Mouse (Mus musculus) retina, embryonic 14.5 days (tissue): ENCODE results near the gene Epha3.

Experiments used
- DNase-seq: peaks from one replicate; pipeline ENCODE4 v3.0.0-alpha.2; 2015; ENCODE audit warnings: low spot score

Epha3 gene

DNA sequence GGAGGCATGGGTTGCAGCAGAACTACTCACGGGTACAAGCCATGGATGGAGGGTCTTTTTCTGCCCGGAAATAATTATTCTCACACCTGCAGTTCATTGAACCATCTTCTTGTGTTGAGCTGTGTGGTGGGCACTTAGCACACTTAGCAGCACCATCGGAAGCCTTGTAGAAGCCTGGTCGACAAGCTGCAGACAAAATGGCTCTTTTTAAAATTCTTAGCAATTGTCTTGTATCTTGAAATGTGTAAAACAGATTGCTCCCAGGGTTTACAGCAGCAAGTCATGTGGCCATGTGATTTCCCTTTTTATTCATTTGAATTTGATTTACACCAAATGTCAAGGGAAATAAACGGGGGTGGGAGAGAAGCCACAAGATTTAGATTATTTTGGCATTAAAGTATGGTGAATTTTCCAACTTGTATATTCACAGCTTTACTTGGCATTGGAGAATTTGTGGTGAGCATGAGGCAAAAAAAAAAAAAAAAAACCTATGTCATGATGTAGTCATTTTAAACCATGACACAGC is 210.5 kb downstream of the Epha3 start:
- no peak for DNase-seq

DNA sequence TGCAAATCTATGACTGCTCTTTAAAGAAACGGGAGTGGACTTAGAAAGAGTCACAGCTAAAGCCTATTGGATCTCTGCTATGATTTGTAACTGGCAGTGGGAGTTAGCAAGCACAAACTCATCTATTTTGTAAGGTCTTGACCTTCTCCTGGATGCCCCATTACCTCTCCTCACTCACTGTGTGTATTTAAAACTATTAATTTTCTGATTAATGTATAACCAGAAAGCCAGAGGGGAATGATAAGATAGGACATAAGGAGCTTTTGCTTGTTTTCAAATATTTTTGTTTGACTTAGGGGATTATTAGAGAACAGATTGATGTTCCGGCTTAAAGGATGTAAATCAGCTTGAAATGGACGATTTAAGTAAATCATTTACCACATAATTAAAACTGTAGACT is 213.2 kb downstream of the Epha3 start:
- no peak for DNase-seq

DNA sequence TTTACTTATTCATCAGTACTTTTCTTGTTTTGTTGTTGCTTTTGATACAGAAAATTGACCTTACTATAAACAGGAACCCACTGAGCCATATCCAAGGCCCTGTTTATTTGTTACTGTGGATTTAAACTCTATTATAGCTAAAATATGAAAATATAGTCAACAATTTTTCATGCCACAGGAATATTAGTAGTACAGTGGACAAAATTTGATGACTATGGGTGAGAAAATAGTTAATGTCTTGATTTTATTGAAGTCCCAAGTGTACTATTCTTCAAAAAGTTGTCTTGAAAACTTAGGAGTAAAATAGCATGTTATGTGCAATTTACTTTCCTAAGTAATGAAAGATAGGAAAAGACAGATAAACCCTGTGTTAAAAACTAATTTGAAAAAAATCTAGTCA is 217.4 kb downstream of the Epha3 start:
- DNase-seq, result no peak

DNA sequence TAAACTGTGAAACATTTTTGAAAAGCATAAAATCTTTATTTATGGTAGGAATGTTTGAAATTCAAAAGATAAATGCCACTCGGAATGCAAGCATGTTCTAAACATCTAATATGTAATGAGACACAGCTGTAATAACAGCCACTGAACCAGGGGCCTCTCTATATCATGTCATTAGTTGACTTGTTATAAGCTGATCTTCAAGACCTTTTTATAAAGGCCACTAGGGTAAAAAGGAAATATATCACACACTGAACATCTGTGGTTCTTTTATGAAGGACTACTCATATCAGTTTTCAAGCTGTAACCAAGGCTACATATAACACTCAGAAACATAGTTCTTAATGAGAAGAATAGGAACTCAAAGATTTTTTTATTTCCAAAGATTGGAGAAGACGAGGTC is 221.3 kb downstream of the Epha3 start:
- DNase-seq, result no peak

DNA sequence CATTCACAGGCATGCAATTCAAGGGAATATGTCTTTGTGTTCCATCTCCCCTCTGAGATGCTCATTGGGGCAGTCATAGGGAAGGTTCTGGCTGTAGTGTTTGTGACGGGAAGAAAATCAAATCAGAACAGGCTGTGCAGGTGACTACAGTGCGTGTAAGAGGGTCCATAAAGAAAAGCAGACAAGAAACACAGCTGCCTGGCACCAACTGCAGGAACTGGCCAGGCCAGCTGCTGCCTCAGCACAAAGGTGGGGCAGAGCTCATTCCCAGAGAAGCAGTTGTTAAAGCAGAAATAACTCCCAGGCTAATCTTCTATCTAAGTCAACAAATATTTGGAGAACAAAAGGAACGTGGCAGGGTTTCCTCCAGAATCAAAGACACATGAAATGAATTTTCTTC is 222.4 kb downstream of the Epha3 start:
- no peak for DNase-seq

DNA sequence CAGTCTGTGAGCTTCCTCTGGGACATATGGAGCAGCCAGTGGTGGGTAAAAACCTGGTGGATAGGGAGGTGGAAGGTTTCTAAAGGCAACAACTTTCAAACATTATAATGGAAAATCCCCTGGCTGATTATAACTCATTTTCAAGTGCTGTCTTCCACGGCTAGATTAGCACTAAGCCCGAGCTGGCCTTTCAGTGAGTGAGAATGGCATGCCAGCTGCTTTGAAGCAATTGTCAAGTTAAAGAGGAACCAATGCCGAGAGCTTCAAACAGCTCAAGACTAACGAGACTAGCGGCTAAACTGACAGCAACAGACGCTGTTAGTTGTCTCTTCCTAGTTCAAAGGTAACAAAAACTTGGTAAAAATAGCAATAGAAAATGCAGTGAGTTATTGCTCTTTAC is 225.3 kb downstream of the Epha3 start:
- DNase-seq, result no peak

DNA sequence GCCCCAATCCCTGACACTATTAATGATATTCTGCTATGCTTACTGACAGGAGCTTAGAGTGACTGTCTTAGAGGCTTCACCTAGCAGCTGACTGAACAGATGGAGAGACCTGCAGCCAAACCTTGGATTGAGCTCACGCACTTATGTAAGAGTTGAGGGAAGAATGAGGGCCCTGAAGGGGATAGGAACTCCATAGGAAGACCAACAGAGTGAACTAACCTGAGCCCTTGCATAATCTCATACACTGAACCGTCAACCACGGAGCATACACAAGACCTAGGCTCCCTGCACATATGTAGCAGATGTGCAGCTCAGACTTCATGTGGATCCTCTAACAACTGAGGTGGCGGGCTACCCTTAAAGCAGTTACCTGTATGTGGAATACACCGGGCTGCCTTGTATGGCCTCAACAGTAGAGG is 230.2 kb downstream of the Epha3 start:
- DNase-seq, result no peak

DNA sequence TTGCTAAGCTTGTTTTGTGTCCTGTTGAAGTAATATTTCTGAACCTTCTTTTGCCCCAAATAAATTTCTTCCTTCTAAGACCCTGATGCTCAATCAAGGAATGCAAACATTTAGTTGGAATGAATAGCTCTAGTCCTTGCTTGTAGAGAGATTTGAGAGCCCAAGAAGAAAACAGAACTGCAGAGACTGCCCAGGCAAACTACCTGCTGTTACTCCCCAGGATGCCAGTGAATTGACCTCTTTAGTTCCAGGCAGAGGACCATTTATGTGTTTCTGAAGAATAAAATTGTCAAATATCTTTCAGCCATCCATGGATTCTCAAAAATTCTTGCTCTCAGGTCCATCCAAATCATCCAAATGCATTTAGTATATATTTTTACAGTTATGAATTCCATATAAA is 238.7 kb downstream of the Epha3 start:
- DNase-seq, result no peak

DNA sequence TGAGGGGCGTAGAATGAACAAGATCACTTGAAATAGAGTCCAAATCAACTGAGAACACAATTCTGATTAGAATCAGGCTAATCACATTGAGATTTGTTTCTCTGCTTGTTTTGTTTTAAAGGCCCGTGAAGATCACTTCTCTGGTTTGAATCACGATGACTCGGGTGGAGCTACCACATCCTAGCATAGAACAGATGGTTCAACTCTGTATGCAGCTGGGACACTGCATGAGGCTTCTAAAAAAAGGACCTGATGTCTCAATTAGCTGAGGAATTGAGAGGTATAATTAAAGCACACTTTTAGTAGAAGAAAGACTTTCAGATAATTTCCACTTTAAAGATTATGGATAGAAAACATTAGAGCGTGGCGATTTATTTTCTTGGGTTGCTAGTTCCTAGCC is 242.1 kb downstream of the Epha3 start:
- DNase-seq, result no peak

DNA sequence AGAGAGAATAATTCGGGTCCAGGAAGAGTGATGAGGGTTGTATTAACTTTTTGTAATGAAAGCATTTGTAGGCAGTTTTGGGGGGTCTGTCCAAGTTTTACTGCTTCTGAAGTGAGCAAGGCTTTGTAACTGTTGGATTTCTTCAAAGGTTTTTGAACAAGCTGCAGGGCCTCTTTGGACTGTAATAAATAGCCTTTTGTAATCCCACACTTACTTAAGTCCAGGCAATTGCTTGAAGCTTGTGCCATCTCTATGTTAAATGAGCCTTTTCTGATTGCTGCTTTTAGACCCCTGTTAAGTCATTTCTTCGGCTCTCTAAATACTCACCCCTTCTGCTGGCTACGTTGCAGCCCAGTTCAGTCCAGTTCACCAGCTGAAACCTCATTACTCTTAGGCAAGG is 248.6 kb downstream of the Epha3 start:
- no peak for DNase-seq

DNA sequence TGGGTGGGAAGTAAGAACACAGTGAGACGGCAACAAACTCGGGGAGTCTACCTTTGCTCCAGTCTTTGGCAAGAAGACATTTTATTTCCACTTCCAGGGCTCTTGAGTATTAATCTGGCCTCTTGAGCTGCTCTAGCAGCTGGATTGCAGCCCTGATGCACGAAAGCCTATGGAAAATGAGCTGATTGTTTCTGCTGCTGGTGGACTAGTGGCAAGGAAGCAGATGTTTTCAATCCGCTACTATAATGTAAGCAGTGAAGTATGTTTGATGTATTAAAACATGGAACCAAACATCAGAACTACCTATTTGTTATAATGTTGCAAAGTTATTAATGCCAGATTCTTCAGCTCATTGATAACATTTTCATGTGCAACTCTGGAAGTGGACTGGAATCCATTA is 251.0 kb downstream of the Epha3 start:
- DNase-seq, result no peak

DNA sequence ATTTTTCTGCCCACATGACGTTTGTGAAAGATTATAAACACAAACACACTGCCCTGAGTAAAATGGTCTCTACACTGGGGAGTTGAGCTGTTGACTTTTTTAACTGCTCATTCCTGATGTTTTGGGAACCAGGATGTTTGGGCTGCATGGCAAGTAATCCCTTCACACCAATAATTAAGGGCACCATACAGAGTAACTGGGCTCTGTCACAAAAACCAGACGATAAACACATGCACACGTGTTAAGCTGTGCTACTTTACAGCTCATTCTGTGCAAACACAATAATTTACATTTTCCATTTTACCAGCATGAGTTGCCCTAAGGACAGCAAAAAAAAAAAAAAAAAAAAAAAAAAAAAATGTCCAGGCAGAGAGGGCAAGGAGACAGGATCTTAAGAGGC is 263.7 kb downstream of the Epha3 start:
- DNase-seq, result no peak

DNA sequence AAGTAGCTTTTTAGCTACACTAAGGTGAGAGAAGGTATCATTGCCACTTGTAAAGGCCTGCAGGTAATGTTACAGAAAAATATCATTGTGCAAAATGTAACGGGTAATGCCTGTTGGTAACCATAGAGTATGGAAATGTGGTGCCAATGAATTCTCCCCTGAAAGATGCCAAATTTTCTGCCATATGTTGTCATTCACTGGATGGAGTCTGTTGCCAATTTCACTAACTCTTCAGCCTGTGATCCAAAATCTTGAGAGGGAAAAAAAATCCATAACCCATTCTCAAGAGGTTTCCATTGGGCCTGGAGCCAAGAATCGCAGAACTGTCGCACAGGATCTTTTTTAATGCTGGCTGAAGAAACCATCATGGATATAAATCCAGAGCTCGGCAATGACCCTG is 269.3 kb downstream of the Epha3 start:
- DNase-seq, result no peak

DNA sequence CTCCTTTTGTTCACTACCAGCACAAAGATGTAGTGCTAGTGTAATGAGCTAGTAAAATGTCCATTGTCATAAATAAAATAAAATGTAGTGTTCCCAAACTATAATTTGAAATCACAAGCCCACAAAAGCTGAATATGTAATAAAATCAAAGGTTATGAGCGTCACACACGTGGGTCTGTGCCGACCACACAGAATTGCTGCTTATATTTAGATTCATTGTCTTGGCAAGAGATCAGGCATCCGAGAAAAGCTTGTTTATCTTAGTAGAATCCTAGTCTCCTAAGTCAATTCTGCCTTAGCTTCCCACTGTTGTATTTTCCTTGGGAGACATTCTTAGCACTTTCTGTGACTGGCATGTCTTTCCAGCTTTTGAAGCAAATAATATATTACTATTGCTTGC is 294.2 kb downstream of the Epha3 start:
- DNase-seq, result no peak

DNA sequence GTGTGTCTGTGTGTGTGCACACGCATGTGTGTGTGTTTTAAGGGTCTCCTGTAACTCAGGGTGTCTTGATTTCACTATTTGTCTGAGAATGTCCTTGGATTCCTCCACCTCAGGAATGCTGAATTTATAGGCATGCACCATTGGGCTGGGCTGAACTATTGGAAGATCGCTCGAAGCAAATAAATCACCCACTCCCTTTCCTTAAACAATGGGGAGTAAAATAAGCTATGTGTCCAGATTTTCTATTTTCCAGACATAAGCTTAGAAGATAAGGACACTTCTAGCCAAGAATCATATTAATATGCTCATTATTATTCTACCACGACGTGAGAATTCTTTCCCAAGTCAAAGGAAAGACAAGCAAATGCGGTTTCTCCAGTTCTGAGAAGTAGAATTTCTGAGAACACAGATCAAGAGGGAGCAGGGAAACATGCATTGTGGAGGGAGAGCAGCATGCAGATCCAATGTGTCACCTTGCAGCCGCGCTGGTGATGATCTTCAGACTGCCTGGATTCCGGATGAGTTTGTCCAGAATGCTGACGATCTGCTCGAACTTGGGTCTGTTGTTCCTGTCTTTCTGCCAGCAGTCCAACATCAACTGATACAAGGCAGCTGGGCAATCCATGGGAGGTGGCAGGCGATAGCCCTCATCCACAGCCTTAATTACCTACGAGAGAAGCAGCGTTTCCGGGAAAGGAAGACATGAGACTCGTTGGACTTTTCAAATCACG is 297.7 kb downstream of the Epha3 start:
- DNase-seq, result no peak

DNA sequence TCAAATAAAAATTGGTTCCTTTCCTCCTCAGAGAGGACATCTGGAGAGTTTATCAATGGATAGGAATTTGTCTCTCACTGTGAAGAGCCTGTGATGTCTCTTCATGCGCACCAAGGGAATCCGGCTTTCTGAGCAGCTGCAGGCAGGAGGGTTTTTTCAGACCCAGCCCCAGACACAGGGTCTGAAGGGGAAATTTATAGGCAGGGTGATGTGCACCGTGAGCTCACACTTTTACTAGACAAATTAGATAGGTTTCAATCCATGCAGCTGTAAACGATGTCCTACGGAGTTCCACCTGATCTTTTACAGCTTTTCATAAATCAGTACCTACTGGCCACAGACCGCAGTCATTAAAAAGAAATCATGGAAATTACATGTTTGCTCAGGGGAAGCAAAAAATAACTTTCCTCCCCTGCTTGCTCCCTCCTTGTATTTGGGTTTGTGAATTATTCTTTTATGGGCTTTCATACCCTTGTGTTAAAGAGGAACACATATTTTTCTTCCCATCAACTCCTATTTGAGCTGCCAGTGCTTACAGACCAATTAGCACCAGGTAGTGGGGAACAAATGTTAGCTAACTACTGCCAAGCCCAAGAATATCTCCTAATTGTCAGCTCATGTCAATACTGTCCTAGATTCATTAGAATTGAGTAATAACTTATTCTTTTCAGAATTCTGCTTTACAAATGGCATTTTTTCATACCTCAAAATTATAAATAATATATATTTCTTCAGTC is 307.4 kb downstream of the Epha3 start:
- peak; percentile 16 for DNase-seq

DNA sequence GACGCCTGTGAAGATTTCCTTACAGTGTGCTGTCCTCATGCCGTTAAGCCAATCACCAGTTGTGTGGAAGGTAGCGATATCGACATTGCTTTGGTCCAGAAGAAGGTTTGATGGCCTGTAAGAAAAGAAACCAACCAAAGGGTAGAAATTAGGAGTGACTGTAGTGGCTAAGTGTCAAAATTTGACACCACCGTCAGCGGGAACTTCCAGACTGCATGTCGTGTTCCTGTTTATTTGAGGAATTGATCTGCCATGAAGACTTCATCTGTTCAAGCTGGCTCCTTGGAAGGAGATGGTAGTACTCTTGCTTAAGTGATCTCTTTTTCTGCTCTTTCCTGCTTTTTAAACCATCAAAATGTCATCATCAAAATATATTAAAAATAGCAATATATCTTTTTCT is 311.4 kb downstream of the Epha3 start:
- no peak for DNase-seq

DNA sequence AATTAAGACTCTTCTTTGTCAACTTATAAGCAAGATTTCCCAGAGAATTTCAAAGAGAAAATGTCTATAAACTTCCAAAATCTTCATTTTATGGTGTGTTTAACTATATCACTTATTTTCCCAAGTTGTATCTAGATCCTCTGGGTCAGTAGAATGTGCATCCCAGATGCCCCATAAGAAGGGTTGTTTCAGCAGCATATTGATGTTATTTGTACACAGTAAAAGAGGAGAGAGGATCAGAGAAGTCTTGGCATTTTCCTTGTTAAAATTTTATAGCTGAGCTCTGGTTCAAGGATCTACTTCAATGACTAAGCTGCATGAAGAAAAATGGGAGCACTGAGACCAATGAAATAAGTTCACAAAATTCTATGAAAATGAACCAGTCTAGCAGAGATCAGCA is 324.5 kb downstream of the Epha3 start:
- DNase-seq, result no peak

DNA sequence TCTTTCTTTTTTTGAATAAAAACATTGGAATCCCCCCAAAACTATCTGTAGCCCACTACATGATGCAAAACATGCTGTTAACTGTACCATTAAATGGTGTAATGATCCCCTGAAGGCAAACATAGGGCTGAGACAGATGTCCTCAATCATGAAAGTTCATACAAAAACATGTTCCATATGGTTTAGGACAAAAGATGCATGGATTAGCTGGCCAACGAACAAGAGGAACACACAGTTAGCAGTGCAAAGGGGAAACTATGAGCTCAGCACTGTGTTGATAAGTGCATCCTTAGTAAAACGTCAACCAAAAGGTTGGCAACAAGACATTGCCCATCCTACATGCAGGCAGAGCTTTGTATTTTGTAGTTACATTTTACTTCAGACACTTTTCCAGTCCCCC is 335.2 kb downstream of the Epha3 start:
- DNase-seq, result no peak

DNA sequence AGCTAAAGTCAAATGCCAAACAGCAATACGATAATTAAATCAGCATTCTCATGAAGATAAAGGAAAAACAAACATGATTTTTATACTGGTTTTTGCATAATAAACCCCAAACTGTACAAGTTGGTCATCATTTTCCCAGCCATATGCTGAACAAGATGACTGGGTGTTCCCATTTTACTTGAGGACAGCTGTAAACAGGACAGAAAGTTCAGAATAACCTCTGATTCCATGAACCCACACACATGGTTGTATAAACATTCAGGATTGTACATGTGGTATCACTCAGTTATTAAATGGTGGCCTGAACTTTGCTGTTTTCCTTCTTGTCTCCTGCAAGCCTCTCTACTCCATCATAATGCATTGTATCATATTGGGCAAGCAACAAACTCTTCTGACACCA is 346.3 kb downstream of the Epha3 start:
- no peak for DNase-seq

DNA sequence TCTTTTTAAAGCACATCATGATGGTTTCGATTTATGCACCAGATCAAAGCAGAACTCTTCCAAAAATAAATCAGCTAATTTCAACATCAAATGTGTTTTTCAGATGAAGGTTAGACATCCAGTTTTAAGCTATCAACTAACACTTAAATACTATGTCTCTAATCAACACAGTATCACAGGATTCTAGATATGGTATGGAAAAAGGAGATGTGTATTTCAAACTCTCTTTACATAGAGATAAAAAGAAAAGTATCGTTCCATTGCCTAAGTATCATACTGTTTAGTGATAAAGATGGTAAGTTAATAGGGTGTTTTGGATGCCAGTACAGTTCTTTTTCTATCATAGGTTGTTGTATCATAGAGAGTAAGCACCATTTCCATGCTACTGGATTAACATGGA is 353.9 kb downstream of the Epha3 start:
- DNase-seq, result no peak

DNA sequence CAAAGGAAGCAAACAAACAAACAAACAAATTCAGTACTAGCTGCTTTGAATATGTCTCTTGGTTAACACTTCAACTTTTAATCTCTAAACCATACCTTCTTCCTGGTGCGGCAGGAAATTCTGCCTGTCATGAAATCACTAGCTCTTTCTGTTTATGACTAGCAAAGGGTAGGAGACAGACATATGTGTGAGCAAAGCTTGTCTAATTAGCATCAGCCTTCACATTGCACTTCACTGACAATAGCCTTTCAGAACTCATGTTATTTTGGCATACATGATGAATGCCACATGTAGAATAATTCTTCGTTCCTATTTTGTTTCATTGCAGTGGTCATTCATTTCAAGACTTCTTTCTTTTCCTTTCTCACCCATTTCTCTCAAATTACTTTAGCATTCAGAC is 357.5 kb downstream of the Epha3 start:
- DNase-seq, result no peak

DNA sequence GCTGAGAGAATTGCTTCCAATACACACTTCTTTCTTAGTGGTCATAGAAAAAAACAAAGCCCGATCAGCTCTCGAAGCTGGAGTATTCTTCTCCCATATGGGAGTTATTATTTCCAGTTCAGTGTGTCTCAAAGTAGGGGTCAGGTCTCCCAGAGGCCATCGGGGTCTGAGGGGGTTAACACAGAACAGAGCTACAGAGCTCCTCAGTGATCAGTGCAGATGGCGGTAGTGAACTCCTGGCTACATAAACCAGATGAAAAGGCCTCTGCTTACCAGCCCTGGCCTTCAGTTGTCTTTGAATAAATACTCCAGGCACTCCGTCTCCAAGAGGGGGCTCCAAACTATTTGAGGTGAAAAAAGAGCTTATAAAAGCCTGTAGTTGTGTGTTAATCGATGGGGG is 362.5 kb downstream of the Epha3 start:
- peak; percentile 61 for DNase-seq

DNA sequence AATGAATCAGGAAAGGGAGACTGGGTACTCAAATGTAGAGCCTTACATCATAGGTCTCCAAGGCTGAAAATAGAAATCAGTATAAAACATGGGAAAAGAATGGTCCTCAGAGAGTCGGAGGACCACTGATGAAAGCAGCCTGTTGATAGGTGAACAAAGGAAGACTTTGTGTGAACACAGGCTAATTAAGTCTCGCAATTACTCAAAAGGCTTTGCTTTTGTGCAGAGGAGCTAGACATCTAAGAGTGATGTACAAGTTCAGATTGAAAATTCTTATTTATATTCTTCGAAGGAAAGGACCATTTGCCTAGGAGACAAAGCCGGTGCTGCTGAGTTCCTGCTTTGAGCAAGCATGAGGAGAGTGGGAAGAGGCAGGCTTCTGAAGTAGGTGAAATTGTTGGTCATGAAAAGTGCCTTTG is 363.0 kb downstream of the Epha3 start:
- DNase-seq, result peak; percentile 27
